Mouse (Mus musculus) megakaryocyte progenitor cell, adult 5-6 weeks (primary cell): ENCODE results near the gene Defb21. TPM values are rescaled to one million over a fixed set of nuclear protein-coding genes. Genes with fewer than 3 reads are reported as not detected.

Source experiments
- ATAC-seq: replicated peaks from 2 replicates; pipeline ENCODE4 v1.8.0; 2016; ENCODE audit warnings: mild to moderate bottlenecking, moderate TSS enrichment, inconsistent platforms; ENCODE audit not compliant: poor library complexity
- total RNA-seq, 2 experiments: library from RNA; stranded (forward) in 1 of 2; stranded (reverse) in 1 of 2; fragments of 157-497, 149-512 nt in 1 of 2; fragments of 200-1000 nt in 1 of 2; gene quantifications; 2 replicates each; pipeline versions ENCODE4 v1.2.3 to v1.2.4; 2015 to 2017

Defb21 gene
- total RNA-seq (2015) = not detected in 2 replicates
- total RNA-seq (2017) = not detected in 2 replicates

DNA sequence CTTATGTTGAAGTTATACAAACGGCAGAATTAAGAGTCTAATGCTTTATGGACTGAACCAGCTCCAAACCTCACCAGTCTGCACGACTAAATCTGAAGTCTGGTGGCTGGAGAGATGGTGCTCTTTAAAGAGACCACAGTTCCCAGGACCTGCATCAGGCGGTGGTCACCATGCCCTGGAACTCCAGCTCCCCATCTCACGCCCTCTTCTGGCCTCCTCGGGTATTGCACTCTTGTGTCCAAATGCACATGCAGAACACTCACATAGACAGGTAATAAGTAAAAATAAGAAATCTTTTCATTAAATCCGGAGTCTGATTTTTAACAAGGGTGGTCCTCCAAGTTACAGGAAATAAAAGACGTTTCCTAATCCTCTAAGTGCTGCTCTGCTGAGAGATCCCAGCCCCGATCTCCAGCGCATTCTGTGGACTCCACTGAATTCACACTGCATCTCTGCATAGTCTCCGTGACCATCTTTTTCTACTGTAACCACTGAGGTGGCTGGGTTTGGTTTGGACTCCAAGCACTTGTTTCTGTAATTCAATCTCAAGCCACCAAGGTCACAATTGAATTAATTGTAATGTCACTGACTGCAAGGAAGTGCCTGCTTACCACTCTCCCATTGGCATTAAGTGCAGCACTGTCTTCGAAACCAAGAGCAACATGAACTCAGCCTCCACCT, at the start of gene Defb21:
TSS of gene Defb21 (plus strand) at position 631 of the 681 bp plus-strand sequence.
- no peak for ATAC-seq

DNA sequence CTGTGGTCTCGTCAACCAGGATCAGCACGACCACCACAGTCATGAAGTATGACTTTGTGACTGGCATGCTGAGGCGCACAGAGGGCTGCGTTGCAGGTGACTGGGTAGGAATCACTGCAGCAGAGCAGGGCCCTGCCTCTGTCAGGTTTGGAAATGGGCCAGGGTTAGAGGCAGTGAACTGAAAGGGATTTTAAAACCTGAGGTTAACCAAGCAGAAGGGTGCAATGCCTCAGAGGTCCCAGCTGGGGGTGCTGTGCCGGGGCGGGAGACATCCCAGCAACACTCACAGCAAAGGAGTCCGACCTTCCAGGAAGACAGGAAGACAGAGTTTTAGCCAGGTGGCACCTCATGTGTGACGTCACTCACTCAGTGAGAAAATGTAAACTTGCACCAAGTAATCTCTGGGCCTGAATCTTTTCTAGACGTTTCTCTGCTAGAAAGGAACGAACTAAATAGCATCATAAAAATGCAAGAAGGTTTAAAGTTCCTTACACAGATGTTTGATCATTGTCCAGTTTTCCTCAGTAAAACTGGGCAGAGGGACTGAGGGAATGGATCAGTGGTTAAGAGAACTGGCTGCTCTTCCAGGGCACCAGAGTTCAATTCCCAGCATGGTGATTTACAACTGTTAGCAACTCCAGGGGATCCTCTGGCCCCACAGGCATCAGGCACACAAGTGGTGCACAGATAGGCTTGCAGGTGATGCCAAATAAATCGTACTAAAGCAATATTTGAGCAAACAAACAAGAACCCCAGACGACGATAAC, 32.4 kb upstream of the Defb21 start, which contains the start of gene Defb29:
TSS of gene Defb29 (minus strand) at position 155 of the 767 bp plus-strand sequence.
- ATAC-seq = no peak

DNA sequence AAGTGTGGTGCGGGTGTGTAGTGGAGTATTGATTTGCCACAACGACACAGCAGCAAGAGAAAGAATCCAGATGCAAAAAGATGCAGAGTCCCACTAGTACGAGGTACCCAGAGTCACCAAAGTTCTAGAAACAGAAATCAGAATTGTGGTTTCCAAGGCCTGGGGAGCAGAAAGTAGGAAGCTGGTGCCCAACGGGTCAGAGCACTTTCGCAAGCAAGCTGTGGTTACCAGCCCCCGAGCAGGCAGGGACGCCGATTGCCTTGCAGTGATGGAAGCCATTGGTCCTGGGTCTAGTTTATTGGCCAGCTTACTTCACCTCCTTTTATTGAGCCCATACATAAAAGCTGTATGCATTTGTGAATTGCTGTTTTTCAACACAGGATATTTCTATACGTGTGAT, 30.6 kb upstream of the Defb21 start:
- ATAC-seq = peak; percentile 85

DNA sequence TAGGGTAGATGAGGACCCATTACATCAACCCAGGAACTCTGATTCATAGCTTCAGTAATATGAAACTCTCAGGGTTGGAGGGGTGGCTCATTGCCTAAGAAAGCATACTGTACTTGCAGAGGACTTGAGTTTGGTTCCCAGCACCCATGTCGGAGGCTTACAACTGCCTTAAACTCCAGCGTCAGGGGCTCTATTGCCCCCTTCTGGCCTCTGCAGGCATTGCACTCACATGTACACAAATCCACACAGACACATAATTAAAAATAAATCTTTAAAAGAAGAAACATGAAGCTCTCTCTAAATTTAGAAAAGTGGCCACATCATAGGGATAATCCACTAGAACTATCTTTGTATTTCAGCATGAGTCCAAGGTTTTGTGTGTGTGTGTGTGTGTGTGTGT, 29.6 kb upstream of the Defb21 start:
- no peak for ATAC-seq

DNA sequence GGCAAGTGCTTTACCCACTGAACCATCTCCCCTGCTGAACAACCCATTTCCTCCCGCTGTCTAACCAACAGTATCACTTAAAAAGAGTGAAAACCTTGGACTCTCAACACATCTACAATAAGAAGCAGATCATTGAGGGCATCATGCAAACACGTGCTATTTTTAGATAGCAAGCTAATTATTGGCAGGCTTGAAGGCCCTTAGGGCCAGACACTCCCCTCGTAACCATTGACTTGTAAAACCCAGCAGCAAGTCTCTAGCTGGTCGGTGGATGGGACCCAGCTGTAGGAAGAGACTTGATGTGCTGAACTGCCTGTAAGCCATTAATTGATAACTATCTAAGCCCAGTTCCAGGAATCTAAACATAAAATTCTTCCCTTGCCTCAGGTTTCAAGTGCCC, 29.1 kb upstream of the Defb21 start:
- no peak for ATAC-seq

DNA sequence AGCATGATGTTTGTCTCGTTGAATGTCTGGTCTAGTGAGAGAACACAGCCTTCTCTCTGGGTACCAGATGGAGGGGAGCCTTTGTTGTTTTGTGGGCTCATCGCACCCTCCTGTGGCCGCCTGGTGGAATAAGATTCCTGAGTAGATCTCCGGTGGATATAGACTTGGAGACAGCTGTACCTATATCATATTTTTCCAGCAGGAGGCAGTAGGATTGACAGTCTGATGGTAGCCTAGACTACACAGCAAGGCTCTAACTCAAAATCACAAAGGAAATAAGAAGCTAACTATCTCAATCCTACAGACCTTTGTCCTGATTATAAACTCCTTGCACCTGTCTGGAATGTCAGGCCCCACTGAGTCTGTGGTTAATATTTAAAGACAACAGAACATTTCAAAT, 27.9 kb upstream of the Defb21 start:
- ATAC-seq = peak; percentile 87

DNA sequence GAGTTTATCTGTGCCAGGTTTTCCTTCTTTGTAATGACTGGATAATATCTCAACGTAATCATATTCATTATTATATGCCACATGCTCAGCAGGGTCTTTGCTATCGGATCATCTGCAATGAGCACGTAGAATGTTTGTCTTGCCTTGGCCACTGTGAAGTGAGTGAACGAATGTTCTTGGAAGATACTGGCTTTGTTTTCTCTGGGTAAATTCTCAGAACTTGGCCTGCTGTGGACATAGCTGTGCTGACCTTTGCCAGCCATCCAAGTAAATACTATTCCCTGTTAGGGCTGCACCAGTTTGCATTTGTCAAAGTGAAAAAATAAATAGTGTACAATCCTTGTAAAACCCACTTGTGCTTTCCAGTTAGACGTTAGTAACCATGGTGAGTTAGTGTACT, 24.4 kb upstream of the Defb21 start:
- ATAC-seq = no peak

DNA sequence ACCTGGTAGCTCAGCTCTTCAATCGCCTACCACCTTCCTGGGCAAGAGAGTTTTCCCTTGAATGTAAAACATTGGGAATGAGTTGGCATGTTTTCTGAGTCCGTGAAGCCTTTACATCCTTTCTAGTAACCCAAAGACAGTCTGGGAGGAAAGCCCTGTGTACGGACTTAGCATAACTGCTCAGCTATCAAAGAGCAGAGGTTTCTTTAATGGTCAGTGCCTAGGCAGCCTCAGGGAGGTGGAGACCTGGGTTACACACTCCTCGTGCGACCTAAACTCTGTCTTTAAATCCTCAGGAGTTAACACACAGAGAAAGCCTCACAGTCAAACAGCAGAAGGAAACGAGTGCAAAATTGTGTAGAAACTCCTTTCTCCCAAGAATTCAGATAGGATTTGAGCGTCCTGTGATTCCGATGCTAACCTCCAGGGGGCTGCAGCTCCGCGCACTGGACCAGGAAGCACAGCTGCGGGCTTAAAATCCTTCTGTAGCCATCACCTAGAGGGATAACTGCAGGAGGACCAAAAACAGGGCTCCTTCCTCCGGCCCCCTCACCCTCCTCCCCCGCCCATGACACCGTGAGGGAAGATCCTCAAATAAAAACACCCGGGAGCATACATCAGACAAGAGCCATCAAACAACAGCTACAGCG, 18.6 kb upstream of the Defb21 start:
- peak; percentile 65 for ATAC-seq

DNA sequence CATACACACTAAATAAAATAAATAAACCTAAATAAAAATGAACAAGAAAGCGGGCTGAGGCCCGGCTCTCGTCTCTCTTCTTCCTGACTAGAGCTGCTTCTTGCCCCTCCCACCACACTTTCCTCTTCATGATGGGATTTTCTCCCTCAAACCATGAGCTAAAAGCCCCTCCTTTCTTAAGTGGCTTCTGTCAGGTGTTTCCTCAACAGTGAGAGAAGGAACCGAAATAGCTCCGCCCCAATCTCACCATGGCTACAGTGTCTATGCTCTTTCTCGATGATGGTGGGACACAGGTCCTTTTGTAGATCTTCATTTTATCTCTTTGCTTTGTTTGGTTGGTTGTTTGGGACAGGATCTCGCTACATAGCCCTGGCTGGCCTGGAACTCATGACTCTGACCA, 15.9 kb upstream of the Defb21 start:
- no peak; the same call in 1 of the 2 replicates for ATAC-seq

DNA sequence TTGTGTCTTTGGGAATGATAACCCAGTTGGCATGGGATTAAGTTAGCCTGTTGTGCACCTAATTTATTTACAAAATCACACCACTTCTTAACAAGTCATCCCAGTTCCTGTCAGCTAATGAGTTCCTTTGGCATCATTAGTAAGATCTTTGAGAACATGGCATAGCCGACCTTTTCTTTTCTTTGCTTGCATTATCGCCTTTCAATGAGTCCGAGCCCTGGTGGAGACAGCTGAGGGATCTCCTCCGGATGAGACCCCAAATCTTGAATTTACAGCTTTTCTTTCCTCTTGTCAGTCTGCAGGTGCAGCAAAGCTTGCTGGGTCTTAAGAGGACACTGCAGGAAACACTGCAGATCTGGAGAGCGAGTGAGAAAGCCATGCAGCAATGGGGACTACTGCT, 3.5 kb upstream of the Defb21 start, which contains the start of gene Gm17416:
TSS of gene Gm17416 (plus strand) at position 301 of the 400 bp plus-strand sequence.
- no peak for ATAC-seq

DNA sequence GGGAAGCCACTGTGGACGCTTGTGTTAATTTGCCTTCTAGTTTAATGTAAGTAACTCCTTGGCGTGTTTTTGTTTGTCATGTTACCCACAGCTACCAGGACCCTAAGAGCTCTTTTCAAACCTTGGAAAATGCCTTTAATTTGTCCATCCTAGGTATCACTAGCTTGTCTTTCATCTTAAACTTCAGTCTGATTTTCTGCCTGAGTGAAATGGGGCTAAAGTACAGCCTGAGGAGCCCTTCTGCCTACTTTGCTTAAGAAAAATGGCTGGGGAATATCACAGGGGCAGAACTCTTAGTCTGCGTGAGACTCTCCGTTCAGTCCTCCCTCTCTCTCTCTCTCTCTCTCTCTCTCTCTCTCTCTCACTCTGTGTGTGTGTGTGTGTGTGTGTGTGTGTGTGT, 2.7 kb upstream of the Defb21 start:
- no peak for ATAC-seq

DNA sequence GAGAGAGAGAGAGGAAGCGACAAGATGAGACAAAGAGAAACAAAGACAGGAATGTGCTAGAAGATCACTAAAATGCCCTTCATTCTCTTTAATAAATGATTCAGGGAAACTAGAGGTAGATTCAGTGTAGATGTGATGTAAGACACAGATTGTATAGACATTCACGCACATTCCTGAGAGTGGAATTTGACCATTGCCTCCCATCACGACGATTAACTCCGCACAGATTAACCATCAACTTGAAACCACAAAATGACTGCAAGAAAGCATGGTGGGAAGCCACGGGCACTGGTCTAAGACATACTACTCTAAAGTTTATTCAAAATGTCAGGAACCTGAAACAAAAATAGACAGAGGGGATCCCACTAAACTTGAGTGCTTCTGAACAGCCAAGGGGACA, 2.2 kb upstream of the Defb21 start:
- ATAC-seq = no peak

DNA sequence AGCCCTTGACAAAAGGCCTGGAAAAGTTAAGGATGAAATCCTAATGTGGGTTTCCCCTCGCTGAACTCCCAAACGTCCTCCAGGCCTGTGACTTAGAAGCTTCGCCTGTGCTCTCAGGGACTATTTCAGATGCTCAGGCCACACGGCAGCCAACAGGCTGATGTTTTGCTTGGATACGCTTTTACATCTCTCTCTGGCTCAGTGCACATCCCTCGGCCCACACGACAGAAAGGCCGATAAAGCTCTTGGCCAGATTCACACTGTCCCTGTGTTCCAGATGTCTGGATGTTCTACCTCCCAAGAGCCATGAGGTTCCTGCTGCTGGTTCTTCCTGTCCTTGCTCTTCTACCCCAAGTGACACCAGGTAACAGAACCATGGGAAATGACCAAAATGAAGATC, 940 bp downstream of the Defb21 start:
- no peak for ATAC-seq

DNA sequence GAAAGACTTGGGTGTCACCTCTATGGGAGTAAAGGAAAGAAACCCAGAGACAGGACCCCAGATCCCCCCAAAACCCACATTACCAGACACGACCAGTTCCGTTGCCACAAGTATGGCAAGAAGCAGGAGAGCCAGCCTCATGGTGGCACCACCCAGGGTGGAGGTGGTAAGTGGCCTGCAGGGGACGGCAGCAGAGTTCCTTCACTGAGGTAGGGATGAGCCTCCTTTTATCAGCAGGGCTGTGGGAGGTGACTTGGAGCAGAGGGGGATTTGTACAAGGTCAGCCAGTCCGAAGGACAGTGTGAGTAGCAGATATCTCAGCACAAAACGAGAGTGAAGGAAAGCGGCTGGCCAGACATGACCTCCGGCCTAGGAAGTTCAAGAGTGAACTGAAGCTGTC, 7.6 kb downstream of the Defb21 start, which contains the start of gene Defb19:
TSS of gene Defb19 (minus strand) at position 206 of the 400 bp plus-strand sequence.
- ATAC-seq = no peak

DNA sequence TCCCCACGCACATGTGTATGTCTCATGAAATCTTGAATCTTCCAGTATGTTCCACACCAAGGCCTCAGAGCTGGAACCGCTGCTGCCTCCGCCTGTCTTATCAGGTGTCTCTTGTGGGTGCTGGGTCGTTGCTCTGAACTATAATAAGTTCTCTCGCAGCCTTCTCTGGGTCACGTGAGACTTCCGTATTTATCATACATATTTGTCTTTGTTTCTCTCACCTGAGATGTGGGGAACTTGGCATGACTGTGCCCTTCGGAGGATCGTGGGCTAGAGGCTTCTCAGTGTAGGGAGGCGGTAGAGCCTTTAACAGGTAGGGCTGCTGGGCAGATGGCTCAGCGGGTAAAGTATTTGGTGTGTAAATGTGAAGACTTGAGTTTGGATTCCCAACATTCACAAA, 8.1 kb downstream of the Defb21 start:
- ATAC-seq = no peak

DNA sequence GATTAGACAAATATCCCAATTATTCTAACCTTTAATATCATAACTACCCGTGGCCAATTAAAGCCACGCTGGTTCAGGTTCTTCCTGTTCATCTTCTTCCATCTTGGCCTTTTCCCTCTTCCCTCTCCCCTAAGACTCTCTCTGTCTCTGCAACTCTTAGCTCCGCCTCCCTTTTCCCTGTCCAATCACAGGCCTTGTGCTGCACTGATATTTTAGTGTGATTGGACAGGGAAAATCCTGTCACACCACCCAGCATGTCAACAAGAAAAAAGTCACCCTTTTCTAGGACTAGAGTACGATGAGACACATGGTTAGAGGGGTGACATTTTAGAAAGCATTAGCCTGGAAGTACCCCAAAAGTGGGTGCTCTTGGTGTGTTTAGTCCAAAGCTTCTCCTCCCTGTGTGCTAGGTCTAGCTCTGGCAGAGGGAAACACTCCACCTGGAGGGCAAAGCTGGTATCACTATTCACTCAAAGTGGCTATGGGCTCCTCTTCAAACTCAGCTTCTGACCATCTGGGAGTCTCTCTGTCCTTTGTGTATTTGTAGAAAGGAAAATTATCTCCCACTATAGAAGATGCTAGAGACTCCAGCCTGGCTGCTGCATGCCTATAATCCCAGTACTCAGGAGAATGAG, 14.5 kb downstream of the Defb21 start:
- peak; percentile 86 for ATAC-seq

DNA sequence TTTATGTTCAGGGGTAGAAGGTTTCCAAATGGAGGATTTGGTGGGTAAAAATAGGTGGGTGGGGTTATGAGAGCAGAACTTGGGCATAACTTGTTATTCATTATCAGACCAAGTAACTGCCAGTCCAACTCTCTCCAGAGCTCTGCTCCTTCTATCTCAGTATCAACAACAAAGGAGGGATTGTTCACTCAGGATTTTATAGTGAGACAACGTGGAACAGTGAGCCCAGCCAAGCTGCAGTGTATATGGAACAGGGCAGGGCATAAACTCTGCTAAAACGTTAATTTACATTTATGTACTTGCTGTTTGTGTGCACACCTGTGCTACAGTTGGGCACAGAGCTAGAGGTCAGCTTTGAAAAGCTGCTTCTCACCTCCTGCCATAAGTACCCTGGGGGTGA, 15.9 kb downstream of the Defb21 start:
- no peak for ATAC-seq

DNA sequence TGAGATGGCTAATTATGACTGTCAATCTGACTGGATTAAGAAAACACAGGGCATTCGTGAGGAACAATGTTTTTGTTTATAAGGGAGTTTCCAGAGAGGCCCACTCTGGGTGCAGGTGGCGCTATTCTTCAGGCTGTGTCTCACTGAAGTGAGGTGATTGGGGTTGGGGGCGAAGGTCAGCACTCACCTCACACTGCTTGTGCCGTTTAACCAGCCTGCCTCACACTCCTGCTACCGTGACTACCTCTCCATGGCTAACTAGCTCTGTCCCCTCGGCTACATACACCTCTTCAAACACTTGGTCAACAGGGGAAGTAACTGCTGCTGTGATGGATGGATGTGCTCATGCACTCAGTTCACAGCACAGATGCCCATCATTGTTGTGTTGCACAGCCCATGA, 16.5 kb downstream of the Defb21 start:
- no peak for ATAC-seq

DNA sequence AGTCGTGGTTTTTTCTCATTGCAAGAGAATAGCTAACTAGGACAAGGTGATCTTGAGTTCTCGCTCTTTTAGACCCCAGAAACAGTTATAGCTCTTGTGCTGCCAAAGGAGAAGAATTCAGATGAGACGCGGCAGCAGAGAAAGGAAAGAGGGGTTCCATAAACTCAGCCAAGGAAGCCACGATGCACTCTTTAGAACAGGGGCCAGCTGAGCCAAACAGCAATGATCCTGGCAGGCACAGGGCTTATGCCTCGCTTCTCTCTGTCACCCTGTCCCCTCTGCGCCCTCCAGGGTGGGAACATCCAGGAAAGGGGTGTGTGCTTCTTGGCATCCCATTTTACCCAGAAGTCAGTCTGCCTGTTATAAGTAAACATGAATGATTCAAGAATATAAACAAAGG, 26.8 kb downstream of the Defb21 start, which contains the start of gene Defb45:
TSS of gene Defb45 (minus strand) at position 101 of the 400 bp plus-strand sequence.
- no peak for ATAC-seq

DNA sequence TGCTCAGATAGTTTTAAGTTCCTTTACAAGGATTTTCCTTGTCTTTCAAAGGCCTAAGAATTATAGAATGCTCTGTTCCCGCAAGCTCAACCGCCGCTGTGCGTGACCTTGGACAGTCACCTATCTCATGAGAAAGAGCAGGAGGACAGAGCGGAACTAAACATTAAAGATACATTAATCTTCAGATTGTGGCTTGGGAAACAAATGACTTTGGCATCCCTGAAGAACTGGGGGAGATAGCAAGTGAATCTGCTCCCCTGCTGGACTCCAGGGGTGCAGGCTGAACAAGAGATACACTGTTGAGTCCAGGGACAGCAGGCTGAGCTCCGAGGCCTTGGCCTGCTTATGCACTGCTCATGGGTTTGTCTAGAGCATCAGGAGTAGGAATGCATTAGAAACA, 27.5 kb downstream of the Defb21 start:
- ATAC-seq = no peak
